Mouse (Mus musculus): Measurements from ENCODE around the gene Nynrin.

Gene Nynrin

DNA sequence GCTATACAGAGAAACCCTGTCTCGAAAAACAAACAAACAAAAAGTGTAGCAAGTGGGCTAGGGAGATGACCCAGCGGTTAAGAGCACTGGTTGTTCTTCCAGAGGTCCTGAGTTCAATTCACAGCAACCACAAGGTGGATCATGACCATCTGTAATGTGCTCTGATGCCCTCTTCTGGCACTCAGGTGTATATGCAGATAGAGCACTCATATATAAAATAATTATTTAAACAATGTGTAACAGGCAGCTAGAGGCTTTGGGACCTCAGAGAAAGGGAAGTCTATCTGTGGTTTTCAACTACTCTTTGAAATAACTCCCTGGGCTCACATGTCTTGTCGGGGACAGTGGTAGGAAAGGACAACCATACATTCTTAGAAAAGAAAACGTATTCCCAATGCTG is 15.1 kb upstream of the Nynrin start:
- DNase-seq (ENCODE audit: extremely low read depth, insufficient read length, low spot score), result no peak

DNA sequence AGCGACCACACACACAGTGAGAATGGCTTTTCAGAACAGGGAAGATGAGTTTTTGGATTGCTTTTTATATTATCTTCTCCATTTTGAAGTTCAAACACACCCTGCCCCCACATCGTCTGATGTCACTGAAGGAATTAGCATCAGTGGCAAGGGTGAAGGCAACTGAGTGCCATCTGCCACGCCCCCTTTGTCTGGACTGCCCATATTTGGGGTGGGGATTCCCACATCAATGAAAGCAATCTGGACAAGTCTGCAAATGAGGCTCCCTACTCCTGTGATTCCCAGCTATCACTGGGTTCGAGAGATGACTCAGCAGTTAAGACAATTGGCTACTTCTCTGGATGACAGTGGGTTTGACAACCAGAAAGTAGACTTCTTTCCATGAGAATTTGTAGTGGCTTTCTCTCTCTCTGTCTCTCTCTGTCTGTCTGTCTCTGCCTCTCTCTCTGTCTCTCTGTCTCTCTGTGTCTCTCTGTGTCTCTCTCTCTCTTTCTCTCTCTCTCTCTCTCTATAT is 12.9 kb upstream of the Nynrin start:
- DNase-seq (ENCODE audit: extremely low read depth, insufficient read length, low spot score), result no peak

DNA sequence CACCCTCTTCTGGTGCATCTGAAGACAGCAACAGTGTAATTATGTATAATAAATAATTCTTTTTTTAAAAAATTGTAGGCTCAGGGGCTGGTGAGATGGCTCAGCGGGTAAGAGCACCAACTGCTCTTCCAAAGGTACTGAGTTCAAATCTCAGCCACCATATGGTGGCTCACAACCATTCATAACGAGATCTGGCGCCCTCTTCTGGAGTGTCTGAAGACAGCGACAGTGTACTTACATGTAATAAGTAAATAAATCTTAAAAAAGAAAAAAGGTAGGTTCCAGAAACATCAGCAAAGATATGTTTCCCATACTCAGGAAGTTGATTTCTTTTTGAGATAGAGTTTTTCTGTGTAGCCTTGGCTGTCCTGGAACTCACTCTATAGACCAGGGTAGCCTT is 11.0 kb upstream of the Nynrin start:
- no peak for DNase-seq (ENCODE audit: extremely low read depth, insufficient read length, low spot score)

DNA sequence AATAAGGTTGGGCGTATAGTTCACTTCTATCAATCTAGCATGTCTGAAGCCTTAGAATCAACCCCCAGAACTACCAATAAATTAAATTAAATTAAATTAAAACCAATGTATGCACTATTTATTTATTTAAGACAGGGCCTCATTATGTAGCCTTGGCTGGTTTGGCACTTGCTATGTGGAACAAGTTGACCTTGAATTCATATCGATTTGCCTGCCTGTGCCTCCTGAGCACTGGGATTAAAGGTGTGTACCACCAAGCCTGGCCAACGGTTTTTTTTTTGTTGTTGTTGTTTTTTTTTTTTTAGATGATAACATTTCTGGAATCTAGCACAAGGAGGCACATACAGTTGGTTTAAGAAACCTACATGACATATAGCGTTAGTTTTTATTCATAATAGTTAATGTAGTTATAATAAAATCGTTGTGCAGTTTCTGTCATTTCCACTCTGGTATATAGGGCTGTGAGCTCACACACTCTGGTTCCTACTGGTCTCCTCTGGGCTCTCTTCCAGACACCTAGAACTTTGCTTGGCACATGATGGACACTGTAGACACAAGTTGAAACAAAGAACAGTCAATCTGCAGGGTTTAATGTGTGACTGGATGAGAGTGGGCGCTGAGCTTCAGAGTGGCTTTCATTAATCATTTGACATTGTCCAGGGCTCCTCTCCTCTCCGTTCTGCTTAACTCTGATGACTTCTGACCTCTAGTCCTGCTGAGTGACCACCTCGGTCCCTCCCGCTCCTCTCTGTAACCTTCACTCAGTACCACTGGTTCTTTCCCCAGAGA is 8.1 kb upstream of the Nynrin start:
- DNase-seq (ENCODE audit: extremely low read depth, insufficient read length, low spot score), result no peak

DNA sequence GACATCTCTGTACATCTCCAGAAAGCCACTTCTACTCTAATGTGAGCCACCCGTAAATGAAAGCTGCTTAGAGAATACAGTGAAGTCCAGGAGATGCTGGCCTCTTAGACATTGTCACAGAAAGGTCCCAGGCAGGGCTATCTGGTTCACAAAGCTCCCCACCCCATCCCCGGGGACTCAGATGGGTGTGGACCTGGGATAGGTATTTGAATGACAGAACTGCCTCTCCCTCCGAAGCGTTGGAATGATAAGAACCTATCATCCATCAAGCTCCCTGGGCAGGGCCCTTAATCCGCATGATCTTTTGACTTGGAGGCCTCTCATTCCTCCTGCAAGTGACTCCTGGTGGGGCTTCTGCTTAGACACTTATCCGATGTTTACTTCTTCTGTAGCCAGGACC is 2.9 kb upstream of the Nynrin start:
- no peak for DNase-seq (ENCODE audit: extremely low read depth, insufficient read length, low spot score)

DNA sequence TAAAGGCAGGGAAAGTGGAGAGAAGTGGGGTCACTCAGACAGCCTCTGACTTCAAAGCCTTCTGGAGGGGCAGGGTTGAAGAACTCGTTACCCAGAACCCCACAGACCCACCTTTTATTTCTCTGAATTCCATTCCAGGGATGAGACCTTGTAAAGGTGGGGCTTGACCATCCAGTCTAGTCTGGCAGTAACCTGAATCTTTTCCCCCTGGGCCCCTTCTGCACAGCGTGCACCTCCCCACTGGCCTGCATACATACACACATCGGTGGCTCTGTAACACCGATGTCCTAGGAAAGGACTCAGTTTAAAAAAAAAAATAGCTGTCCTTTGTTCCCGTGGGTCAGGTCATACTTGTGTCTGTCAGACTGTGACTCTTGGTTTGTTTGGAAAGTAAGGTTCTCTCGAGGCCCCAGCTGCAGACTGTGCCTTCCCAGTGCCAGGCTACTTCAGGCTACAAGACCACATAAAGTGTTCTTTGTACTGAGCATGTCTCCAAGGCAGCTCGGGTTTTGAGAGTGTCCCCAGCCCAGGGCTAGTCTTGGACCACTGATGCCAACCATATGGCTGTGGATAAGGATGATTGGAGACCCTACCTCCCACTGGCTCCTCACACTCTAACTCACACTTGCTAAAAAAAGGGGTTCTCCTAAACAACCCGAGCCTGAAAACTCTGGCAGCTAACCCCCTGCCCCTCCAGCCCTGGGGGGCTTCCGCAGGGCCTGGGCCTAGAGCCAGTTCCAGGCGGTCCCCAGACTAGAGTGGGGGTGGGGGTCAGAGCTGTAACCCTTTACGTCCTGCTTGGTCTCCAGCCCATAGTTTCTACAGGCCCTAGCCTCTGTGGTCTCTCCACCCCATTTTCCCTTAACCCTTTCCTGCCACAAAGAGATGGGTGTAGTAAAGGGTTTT is 911 bp upstream of the Nynrin start:
- DNase-seq (ENCODE audit: extremely low read depth, insufficient read length, low spot score), result no peak

DNA sequence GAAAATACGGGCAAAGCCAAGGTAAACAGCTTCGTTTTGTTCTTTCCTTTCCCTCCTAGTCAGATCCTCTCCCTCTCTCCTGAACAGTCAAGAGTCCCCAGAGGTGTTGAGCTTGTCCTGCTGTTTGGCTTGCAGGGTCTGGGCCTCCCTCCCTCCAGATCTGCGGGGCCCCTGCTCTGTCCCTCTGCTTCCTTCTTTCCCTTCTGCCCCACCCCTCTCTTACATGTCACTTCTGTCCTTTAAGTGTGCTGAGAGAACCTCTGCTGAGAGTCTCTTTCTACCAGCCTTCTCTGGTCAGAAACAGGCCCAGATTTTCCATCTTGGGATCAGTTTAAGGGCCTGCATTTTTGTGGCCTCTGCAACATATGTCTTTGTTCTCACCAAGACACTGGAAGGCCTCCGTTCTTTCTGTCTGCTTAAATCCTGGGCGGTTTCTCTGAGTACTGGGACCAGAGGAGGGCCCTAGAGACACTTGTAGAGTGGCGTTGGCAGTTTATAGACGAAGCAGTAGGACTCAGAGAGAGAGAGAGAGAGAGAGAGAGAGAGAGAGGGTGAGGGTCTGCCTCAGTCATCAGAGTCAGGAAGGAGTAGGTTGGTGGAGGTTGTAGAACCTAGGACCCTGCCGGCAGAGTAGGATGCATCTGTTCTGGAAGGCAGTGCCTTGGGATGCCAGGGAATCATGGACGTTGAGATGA is 743 bp downstream of the Nynrin start:
- peak; percentile 35 for DNase-seq (ENCODE audit: extremely low read depth, insufficient read length, low spot score)

DNA sequence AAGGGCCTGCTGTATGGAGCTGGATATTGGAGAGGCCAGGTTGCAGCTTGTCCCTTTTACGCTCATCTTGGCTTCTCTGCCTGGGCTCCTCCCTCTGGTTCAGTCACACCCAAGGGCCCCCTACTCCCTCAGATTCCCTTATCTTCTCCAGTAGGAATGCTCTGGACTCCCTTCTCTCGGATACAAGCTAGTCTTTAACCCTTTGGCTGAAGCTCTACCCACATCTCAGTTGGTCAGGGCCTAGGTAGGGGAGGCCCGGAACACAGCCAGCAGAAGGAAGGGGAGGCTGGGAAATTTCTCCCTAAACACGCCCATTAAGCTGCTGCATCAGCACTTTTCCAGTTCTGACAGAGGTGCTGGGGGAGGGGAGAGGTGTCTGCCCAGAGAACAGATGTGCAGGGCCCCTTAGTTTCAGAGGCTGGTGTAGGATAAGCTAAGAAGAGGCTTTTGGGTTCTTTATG is 1.3 kb downstream of the Nynrin start:
- peak; percentile 42 for DNase-seq (ENCODE audit: extremely low read depth, insufficient read length, low spot score)

DNA sequence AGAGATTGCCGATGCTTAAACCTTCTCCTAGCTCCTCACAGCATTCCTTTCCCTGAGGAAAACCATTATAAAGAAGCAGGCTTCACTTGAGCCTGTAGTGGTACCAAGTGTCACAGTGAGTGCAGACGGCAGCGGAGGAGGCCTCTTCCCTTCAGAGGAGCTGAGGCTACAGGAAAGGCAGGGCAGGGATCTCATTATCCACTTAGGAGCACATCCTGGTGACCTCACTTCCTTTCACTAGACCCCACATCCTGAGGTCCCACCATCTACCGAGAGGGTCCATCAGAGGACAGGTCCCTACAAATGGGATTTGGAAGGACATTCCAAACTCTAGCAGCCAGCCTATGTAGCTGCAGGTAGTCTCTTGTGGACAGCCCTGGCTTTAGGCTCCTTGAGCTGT is 3.8 kb downstream of the Nynrin start:
- DNase-seq (ENCODE audit: extremely low read depth, insufficient read length, low spot score), result no peak

DNA sequence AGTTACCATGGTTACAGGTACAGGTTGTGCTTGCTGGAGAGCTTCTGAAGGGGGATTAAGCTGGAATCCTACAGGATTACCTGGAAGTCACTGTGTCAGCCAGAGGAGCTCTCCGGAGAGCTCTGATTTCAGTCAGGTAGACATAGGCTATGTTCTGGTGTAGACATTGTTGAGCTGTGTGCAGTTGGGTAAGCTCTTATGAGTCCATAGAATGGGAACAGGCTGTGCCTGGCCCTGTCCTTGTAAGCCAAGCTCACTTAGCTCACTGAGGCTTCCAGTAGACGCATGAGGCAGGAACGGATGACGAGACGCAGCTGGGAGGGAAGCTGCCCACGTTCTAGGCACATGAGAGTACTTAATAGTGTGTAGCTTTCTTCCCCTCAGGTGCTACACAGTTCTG is 8.4 kb downstream of the Nynrin start:
- no peak for DNase-seq (ENCODE audit: extremely low read depth, insufficient read length, low spot score)

DNA sequence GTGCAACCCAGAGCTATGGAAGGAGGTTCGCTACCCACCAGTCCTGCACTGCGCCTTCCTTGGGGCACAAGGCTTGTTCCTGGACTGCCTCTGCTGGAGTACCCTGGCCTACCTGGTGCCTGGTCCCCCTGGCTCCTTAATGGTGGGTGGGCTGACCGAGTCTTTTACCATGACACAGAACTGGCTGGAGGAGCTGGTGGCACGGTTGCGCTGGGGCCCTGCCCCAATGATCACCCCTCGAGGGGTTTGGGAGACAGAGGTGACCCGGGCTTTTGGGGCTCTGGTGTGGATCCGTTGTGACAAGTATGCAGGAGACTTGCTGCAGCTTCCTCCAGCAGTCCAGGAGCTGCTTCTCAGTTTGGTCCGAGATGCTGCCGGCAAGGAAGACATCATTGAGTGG is 9.2 kb downstream of the Nynrin start:
- DNase-seq (ENCODE audit: extremely low read depth, insufficient read length, low spot score), result no peak

DNA sequence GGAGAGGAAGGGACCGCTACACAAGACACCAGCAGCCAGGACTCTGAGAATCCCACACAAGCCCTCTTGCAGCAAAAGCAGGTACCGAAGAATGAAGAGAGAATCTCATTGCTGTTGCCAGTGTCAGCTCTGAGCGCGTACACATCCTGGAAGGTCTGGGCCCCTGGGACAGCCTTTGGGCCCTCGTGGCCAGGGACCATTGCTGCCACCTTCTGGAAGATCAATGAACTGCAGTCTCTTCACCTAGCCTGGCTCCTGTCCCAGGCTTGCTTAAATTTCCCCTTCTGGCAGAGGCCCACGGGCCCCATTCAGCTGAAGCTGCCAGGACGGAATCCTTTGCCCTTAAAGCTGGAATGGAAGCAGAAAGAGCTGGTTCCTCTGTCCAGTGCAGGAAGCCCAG is 10.0 kb downstream of the Nynrin start:
- peak; percentile 49 for DNase-seq (ENCODE audit: extremely low read depth, insufficient read length, low spot score)

DNA sequence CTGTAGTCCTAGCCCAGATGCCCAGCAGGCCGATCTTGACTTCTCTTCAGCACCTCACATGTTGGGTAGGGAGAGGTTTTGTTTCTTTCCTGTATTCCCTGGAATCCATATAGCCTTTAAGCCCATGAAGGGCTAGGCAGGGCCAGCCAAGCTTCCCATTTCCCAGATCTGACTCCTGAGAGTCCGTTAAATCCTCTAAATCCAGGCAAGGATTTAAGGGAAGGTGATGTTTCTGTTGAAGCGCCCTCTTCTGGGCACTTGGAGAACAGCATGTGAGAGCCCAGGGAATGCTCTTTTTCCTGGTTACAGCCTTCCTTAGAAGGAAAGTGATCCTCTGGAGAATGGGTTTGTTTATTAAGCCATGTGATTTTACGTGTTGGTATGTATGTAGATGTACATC is 13.2 kb downstream of the Nynrin start:
- no peak for DNase-seq (ENCODE audit: extremely low read depth, insufficient read length, low spot score)

DNA sequence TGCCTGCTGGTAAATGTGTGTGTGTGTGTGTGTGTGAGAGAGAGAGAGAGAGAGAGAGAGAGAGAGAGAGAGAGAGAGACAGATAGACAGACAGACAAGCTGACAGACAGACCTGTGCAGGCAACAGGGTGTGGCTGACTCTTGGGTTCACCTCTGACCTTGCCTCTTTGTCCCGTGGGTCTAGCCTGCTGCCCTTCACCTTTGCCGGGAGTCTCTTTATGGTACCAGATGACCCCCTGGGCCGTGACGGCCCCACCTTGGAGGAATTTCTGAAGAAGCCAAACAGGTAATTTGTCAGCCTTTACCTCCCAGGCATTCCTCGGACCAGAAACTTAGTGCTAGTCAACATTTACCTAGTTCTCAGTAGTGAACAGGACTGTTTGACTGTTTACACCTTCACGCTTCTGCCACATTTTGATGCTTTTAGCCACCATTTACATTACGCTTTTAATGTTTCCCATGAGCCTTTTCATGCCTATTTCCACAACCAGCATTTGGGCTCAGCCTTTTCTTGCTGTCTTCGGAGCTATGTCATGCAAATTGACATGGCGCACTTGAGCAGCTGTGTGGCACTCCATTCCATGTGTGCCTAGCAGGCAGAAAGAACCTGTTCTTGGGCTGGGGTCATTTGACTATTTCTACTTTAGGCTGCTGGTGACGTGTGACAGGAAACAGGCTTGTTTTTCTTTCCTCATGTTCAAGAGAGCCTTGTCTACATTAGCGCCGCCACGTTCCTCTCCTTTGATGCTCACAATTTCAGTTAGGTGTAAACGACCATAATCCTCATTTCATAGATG is 14.6 kb downstream of the Nynrin start:
- DNase-seq (ENCODE audit: extremely low read depth, insufficient read length, low spot score), result no peak

DNA sequence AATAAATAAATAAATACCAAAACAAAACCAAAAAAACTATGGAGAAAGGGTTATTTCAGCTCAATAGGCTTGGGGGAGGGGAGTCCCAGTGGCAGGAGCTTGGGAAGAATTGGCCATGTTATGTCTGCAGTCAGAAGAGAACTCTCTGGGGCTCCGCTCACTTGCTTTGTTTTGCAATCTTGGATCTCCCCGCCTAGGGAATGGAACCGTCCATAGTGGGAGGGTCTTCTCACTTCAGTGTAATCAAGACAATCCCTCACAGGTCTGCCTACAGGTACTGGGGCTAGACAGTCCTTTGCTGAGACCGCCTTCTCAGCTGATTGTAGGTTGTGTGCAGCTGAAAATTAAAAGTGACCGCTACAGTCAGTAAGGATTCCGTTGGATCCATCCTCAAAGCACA is 15.7 kb downstream of the Nynrin start:
- no peak for DNase-seq (ENCODE audit: extremely low read depth, insufficient read length, low spot score)

DNA sequence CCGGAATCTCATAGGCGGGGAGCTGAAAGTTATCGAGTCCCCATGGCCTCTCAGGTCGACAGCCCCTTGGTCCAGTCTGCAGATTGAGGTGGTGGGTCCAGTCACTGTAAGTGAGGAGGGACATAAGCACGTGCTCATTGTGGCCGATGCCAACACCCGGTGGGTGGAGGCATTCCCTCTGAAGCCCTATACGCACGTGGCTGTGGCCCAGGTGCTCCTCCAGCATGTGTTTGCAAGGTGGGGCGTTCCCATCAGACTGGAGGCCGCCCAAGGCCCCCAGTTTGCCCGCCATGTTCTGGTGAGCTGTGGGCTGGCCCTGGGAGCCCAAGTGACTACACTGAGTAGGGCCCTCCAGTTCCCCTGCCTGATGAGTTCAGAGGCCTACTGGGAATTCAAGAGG is 18.2 kb downstream of the Nynrin start:
- DNase-seq (ENCODE audit: extremely low read depth, insufficient read length, low spot score), result no peak

DNA sequence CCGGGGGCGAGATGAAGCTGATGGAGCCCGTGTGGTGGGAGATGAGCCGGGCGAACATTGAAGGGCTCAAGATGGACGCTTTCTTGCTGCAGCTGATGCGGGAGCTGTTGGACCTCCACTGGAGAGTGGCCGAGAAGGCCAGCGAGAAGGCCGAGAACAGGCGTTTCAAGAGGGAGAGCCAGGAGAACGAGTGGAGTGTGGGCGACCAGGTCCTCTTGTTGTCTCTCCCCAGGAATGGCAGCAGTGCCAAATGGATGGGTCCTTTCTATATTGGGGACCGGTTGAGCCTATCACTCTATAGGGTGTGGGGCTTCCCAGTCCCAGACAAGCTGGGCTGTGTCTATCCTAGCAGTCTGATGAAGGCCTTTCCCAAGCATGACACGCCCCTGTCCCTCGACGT is 18.7 kb downstream of the Nynrin start:
- DNase-seq (ENCODE audit: extremely low read depth, insufficient read length, low spot score), result no peak

DNA sequence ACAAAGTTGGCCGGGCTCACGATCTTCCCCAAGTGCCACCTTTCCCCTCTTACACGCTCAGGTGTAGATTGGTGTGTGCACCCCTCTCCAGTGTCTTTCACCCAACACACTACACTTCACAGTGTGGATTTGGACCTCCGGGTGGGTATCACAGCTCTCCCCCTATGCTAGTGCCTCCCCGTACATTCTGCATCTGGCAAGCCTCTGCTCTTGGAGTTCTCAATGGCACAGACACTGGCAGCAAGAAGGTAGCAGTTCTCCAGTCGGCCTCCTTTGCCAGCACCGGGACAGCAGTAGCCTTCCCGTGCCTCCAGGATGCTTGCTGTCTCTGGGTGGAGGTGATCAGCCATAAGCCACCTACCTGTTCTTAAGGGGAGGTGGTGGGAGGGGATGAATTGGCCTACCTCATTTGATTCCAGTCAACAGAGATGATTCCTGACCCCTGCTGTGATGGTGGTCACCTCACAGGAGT is 19.5 kb downstream of the Nynrin start:
- DNase-seq (ENCODE audit: extremely low read depth, insufficient read length, low spot score), result no peak

DNA sequence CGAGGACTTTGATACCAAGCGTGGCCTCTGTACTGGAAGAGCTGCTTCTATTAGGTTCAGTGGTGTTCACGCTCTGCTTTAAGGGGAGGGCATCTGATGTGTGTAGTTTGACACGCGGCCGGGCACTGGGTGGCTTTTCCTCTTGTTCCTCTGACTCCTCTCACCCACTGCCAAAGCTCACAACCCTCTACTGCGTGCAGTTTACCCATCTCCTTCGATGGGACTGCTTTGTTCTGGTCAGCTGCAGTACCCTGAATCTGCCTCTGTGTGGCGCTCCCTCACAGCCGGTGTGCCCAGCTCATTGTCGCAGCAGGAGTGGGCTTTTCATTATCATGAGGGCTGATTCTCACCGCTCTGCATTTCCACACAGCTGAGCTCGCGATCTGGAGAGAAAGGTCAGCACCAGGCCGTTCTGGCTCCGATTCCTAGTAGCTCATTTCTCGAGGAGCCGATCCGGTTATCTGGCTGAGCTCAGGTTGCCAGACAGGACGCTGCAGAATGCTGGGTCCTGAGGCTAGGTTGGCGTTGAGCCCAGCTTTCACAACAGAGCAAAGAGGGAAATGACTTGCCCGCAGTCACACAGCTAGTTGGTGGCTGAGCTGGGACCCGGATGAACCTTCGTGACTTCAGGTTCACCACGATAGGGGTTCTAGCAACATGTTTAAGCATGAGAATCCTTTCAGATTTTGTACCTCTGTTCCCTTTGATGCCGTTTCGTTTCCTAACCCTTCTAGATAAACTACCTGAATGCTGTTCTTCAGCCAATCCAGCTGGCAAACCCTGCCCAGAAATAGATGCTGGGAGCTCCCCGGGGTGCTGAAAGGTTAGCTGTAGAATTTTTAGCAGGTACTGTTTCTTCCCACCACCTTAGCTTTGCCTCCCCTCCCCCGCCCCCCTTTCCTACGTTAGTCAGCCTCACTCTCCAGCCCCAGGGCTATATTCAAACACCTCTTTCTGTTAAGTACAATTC is 20.2 kb downstream of the Nynrin start:
- DNase-seq (ENCODE audit: extremely low read depth, insufficient read length, low spot score), result no peak
